Mouse (Mus musculus) heart, postnatal 0 days (tissue): ENCODE data around the gene Mthfr. TPM values are rescaled to one million over a fixed set of nuclear protein-coding genes. Genes with fewer than 3 reads are reported as not detected.

ENCODE experiments used
- ATAC-seq: fragments of 200-750 bp; cut with Nextera tagmentation; 2 replicates; pipeline ENCODE4 v1.8.0; 2017; ENCODE audit warnings: low read depth, moderate number of reproducible peaks, moderate library complexity; ENCODE audit not compliant: insufficient read depth
- DNase-seq: peaks from one replicate; pipeline ENCODE4 v3.0.0-alpha.2; 2016; ENCODE audit warnings: low spot score
- H3K27ac ChIP-seq: fragments of 300-500 bp; sonication (generic); 2 replicates; pipeline ENCODE4 v1.5.1; 2014; ENCODE audit warnings: low read depth, mild to moderate bottlenecking
- H3K27me3 ChIP-seq: fragments of 300-500 bp; sonication (generic); 2 replicates; pipeline ENCODE4 v1.6.1; 2014; ENCODE audit warnings: low read length, mixed read lengths; ENCODE audit not compliant: control insufficient read depth, insufficient read depth
- H3K36me3 ChIP-seq: fragments of 300-500 bp; sonication (generic); replicated peaks from 2 replicates; pipeline ENCODE4 v1.6.1; 2014; ENCODE audit warnings: low read length, mixed read lengths; ENCODE audit not compliant: control insufficient read depth, insufficient read depth
- H3K4me1 ChIP-seq: fragments of 300-500 bp; sonication (generic); 2 replicates; pipeline ENCODE4 v1.6.1; 2014; ENCODE audit warnings: antibody characterized with exemption; ENCODE audit not compliant: control insufficient read depth, insufficient read depth
- H3K4me2 ChIP-seq: fragments of 300-500 bp; sonication (generic); 2 replicates; pipeline ENCODE4 v1.6.1; 2014; ENCODE audit warnings: low read depth, mild to moderate bottlenecking, low read length, moderate library complexity
- H3K4me3 ChIP-seq: fragments of 300-500 bp; sonication (generic); 2 replicates; pipeline ENCODE4 v1.5.1; 2014; ENCODE audit warnings: low read depth, low read length
- H3K9ac ChIP-seq: fragments of 300-500 bp; sonication (generic); replicated peaks from 2 replicates; pipeline ENCODE4 v1.6.1; 2014; ENCODE audit warnings: low read depth, low read length, mixed read lengths
- H3K9me3 ChIP-seq: fragments of 300-500 bp; sonication (generic); replicated peaks from 2 replicates; pipeline ENCODE4 v1.6.1; 2016; ENCODE audit warnings: low read length; ENCODE audit not compliant: control insufficient read depth
- CTCF ChIP-seq: IDR thresholded peaks from 2 replicates; pipeline ENCODE4 v1.5.1; 2016; ENCODE audit warnings: antibody characterized with exemption, control low read depth, low read depth
- EP300 ChIP-seq: IDR thresholded peaks from 2 replicates; pipeline ENCODE4 v1.6.1; 2016; ENCODE audit warnings: antibody characterized with exemption, low read depth
- WGBS: fragments of 180-500 bp; shearing (Covaris S2); extraction: QIAGEN DNeasy Blood & Tissue Kit; methylation state at CpG from one replicate; pipeline ENCODE4 v1.1.7; 2014; 5-methylcytosine and 5-hydroxymethylcytosine counted together
- polyA plus RNA-seq: library from polyadenylated mRNA; unstranded; fragments of >200 nt; fragmentation: Nextera tagmentation; extraction: Ambion mirVana; gene quantifications from 2 replicates; pipeline ENCODE4 v1.2.1, GENCODE M21; 2015
- total RNA-seq: library from RNA; depleted of rRNA; stranded (reverse); fragments of >200 nt; gene quantifications from 2 replicates; pipeline ENCODE4 v1.2.3, GENCODE M21; 2014; ENCODE audit warnings: low replicate concordance

Gene Mthfr
- total and polyA plus RNA-seq, 2 experiments from 2014 or later, result 6.3 to 37.6 TPM

GRCm38 (mm10) chr4:148079212-148079611 lies 40.3 kb downstream of the Mthfr start:
- DNase-seq (no peak), ATAC-seq (no peak)
- Histone ChIP-seq H3K9ac (no peak overlapping the region), H3K9me3 (no peaks in the 10 kb centered on the region), H3K27ac (no peak overlapping the region), H3K36me3 (peaks cover 25% of the 10 kb centered on the region), H3K27me3 (no peaks in the 10 kb centered on the region), H3K4me2 (no peak overlapping the region), H3K4me1 (peaks cover 12% of the 10 kb centered on the region), H3K4me3 (no peak overlapping the region)
- WGBS, result 69% methylated on average over 6 of the region's 6 CpGs
- TF ChIP-seq CTCF, result peak; percentile 19
- no peak for TF ChIP-seq EP300

DNA sequence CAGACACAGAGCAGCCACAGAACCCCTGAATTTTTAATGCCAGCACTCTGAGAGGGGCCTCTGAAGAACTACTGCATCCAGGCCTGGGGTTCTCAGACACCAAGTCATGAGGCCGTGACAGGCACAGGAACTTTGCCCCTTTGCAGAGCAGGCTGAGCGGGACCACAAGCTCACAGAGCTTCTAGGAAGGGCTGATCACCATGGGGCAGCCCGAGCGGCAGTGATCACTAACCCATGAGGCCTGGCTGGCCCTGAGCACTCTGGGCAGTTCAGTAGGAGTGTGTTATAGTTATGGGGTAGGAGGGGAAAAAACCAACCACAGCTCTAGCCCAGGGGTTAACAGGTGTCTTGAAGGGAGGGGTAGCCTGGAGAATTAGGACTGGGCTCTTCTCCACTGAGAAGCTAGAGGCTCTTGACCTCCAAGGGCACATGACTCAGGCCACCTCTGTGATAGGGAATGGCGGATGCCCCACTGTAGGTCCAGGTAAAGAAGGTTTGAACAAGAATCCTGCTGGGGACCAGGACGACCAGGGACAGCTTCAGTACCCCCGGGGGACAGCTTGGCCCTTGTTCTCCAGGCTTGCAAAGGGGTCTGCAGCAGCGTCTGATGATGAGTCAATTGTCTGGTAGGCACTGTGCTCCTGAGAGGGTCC lies 41.2 kb downstream of the Mthfr start:
- no peak overlapping the region for H3K9ac ChIP-seq
- H3K27me3 ChIP-seq, result no peaks in the 10 kb centered on the region
- peaks cover 25% of the 10 kb centered on the region for H3K36me3 ChIP-seq
- no peaks in the 10 kb centered on the region for H3K9me3 ChIP-seq
- ATAC-seq (no peak), DNase-seq (no peak)
- no peak for TF ChIP-seq EP300
- no peak overlapping the region for H3K4me3 ChIP-seq
- H3K27ac ChIP-seq, result no peak overlapping the region
- WGBS, result 91% methylated on average over 8 of the region's 8 CpGs
- H3K4me2 ChIP-seq, result no peak overlapping the region
- H3K4me1 ChIP-seq, result peaks cover 16% of the 10 kb centered on the region

- Histone ChIP-seq H3K4me1 (peaks cover 19% of the 10 kb centered on the region), H3K9me3 (no peaks in the 10 kb centered on the region), H3K36me3 (peaks cover 25% of the 10 kb centered on the region), H3K4me2 (no peak overlapping the region), H3K4me3 (no peak overlapping the region), H3K27ac (no peak overlapping the region), H3K9ac (no peak overlapping the region), H3K27me3 (no peaks in the 10 kb centered on the region)
- DNase-seq (no peak), ATAC-seq (no peak)
- 86% methylated on average over 1 of the region's 1 CpGs for WGBS
- TF ChIP-seq CTCF (no peak), EP300 (no peak)
Measured at GRCm38 (mm10) chr4:148080597-148080973, 41.7 kb downstream of the Mthfr start.

GRCm38 (mm10) chr4:148081201-148081600 lies 42.3 kb downstream of the Mthfr start:
- DNase-seq (no peak), ATAC-seq (no peak)
- 88% methylated on average over 10 of the region's 10 CpGs for WGBS
- peaks cover 21% of the 10 kb centered on the region for H3K4me1 ChIP-seq
- TF ChIP-seq EP300, result no peak
- no peak for TF ChIP-seq CTCF
- no peaks in the 10 kb centered on the region for H3K9me3 ChIP-seq
- H3K4me2 ChIP-seq, result no peak overlapping the region
- no peak overlapping the region for H3K27ac ChIP-seq
- no peak overlapping the region for H3K9ac ChIP-seq
- H3K27me3 ChIP-seq, result no peaks in the 10 kb centered on the region
- no peak overlapping the region for H3K4me3 ChIP-seq
- peaks cover 25% of the 10 kb centered on the region for H3K36me3 ChIP-seq

- no peak for ATAC-seq
- H3K27me3 ChIP-seq, result no peaks in the 10 kb centered on the region
- peak overlapping the region; percentile 27; the same call in 1 of the 2 replicates for H3K27ac ChIP-seq
Measured at GRCm38 (mm10) chr4:148082257-148083044, 43.6 kb downstream of the Mthfr start.

More at GRCm38 (mm10) chr4:148082257-148083044, 43.6 kb downstream of the Mthfr start:
- Histone ChIP-seq H3K9ac (no peak overlapping the region), H3K4me1 (peaks cover 29% of the 10 kb centered on the region), H3K4me3 (no peak overlapping the region), H3K9me3 (no peaks in the 10 kb centered on the region), H3K36me3 (peaks cover 25% of the 10 kb centered on the region), H3K4me2 (no peak overlapping the region)
- no peak for TF ChIP-seq EP300
- peak; percentile 69 for TF ChIP-seq CTCF
- WGBS, result 46% methylated on average over 12 of the region's 12 CpGs
- DNase-seq, result peak; percentile 51
